Mouse (Mus musculus): Measurements from ENCODE around the gene Zscan21.

DNA sequence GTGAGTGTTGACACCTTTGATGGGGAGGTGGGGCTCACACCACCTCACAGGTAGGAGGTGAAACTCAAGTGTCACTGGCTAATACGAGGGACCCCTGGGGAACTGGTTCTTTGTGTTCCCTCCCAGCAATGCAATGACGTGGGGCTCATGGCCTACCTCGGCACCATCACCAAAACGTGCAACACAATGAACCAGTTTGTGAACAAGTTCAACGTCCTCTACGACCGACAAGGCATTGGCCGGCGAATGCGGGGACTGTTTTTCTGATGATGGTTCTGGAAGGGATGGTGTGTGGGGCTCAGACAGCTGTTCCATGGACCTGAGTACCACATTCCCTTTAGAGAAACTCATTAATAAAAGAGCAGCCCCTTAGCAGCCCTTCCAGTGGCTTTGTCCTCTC is 46.9 kb downstream of the Zscan21 start:
- TF ChIP-seq POLR2A (IDR thresholded peaks at IDR 0.05; ENCODE audit: insufficient read depth, low read depth, low read length) (no peak), CTCF (IDR thresholded peaks at IDR 0.05) (no peak), EP300 (IDR thresholded peaks at IDR 0.05; ENCODE audit: insufficient read depth, low read depth, low read length) (no peak)

Data from heart, adult 2 months (tissue).